Mouse (Mus musculus) intestine, postnatal 0 days (tissue): Measurements from ENCODE around the gene Crhbp. TPM values are rescaled to one million over a fixed set of nuclear protein-coding genes. Genes with fewer than 3 reads are reported as not detected.

Source experiments
- ATAC-seq: fragments of 200-750 bp; cut with Nextera tagmentation; 2 replicates; pipeline ENCODE4 v1.8.0; 2017; ENCODE audit warnings: mild to moderate bottlenecking, moderate TSS enrichment, moderate library complexity
- H3K27ac ChIP-seq: fragments of 300-500 bp; sonication (generic); 2 replicates; pipeline ENCODE4 v1.5.1; 2014; ENCODE audit warnings: mild to moderate bottlenecking, low read depth, low read length, moderate library complexity
- H3K27me3 ChIP-seq: fragments of 300-500 bp; sonication (generic); replicated peaks from 2 replicates; pipeline ENCODE4 v1.6.1; 2014; ENCODE audit warnings: low read length, mixed read lengths; ENCODE audit not compliant: control insufficient read depth, insufficient read depth
- H3K36me3 ChIP-seq: fragments of 300-500 bp; sonication (generic); 2 replicates; pipeline ENCODE4 v1.6.1; 2014; ENCODE audit warnings: mild to moderate bottlenecking, moderate library complexity; ENCODE audit not compliant: control insufficient read depth, insufficient read depth
- H3K4me1 ChIP-seq: fragments of 300-500 bp; sonication (generic); replicated peaks from 2 replicates; pipeline ENCODE4 v1.6.1; 2014; ENCODE audit warnings: antibody characterized with exemption, low read length, mixed read lengths; ENCODE audit not compliant: control insufficient read depth, insufficient read depth
- H3K4me2 ChIP-seq: fragments of 300-500 bp; sonication (generic); replicated peaks from 2 replicates; pipeline ENCODE4 v1.6.1; 2014; ENCODE audit warnings: low read depth, mild to moderate bottlenecking, moderate library complexity
- H3K4me3 ChIP-seq: fragments of 300-500 bp; sonication (generic); 2 replicates; pipeline ENCODE4 v1.5.1; 2014; ENCODE audit warnings: low read depth, low read length
- H3K9ac ChIP-seq: fragments of 300-500 bp; sonication (generic); 2 replicates; pipeline ENCODE4 v1.6.1; 2014; ENCODE audit warnings: mild to moderate bottlenecking, low read depth, low read length
- H3K9me3 ChIP-seq: fragments of 300-500 bp; sonication (generic); 2 replicates; pipeline ENCODE4 v1.6.1; 2016; ENCODE audit warnings: mixed run types; ENCODE audit not compliant: control insufficient read depth
- CTCF ChIP-seq: sonication (generic); IDR thresholded peaks from 2 replicates; pipeline ENCODE4 v1.5.1; 2016; ENCODE audit warnings: low read depth, mild to moderate bottlenecking, control low read depth, antibody characterized with exemption, moderate library complexity
- WGBS: fragments of 180-500 bp; shearing (Covaris S2); extraction: QIAGEN DNeasy Blood & Tissue Kit; methylation state at CpG from one replicate; pipeline ENCODE4 v1.1.7; 2014; 5-methylcytosine and 5-hydroxymethylcytosine counted together
- polyA plus RNA-seq: library from polyadenylated mRNA; unstranded; fragments of >200 nt; fragmentation: Nextera tagmentation; extraction: Ambion mirVana; gene quantifications from 2 replicates; pipeline ENCODE4 v1.2.1, GENCODE M21; 2015

The Crhbp gene
- polyA plus RNA-seq, 1 experiment from 2014 or later: not detected

- TF ChIP-seq CTCF: no peak
- H3K4me1 ChIP-seq: no peaks in the 10 kb centered on the region
- no peak for ATAC-seq
- H3K9ac ChIP-seq: no peak overlapping the region
- peak overlapping the region; percentile 67 for H3K4me2 ChIP-seq
- H3K36me3 ChIP-seq: no peaks in the 10 kb centered on the region
- no peak overlapping the region for H3K27ac ChIP-seq
- H3K4me3 ChIP-seq: peak overlapping the region; percentile 32; the same call in 1 of the 2 replicates
- H3K9me3 ChIP-seq: no peaks in the 10 kb centered on the region
- WGBS: 31% methylated on average over 7 of the region's 7 CpGs
- peaks cover 23% of the 10 kb centered on the region; the same call in 1 of the 2 replicates for H3K27me3 ChIP-seq
Measured at GRCm38 (mm10) chr13:95444291-95444690, 433 bp downstream of the Crhbp start.

GRCm38 (mm10) chr13:95443376-95444233 is 1.1 kb downstream of the Crhbp start:
- H3K9ac ChIP-seq: no peak overlapping the region
- peaks cover 23% of the 10 kb centered on the region; the same call in 1 of the 2 replicates for H3K27me3 ChIP-seq
- H3K36me3 ChIP-seq: no peaks in the 10 kb centered on the region
- no peaks in the 10 kb centered on the region for H3K4me1 ChIP-seq
- H3K27ac ChIP-seq: no peak overlapping the region
- peak overlapping the region; percentile 67 for H3K4me2 ChIP-seq
- TF ChIP-seq CTCF: peak; percentile 55
- no peak for ATAC-seq
- peak overlapping the region; percentile 32 for H3K4me3 ChIP-seq
- WGBS: 2% methylated on average over 45 of the region's 46 CpGs
- no peaks in the 10 kb centered on the region for H3K9me3 ChIP-seq

- H3K9me3 ChIP-seq: no peaks in the 10 kb centered on the region
- no peaks in the 10 kb centered on the region for H3K36me3 ChIP-seq
- H3K9ac ChIP-seq: no peak overlapping the region
- TF ChIP-seq CTCF: no peak
- no peak overlapping the region for H3K27ac ChIP-seq
- 35% methylated on average over 4 of the region's 4 CpGs for WGBS
- no peaks in the 10 kb centered on the region for H3K4me1 ChIP-seq
- ATAC-seq: no peak
- H3K4me3 ChIP-seq: peak overlapping the region; percentile 32; the same call in 1 of the 2 replicates
- H3K27me3 ChIP-seq: peaks cover 23% of the 10 kb centered on the region; the same call in 1 of the 2 replicates
- H3K4me2 ChIP-seq: peak overlapping the region; percentile 67
Measured at GRCm38 (mm10) chr13:95442901-95443300, 1.8 kb downstream of the Crhbp start.

GRCm38 (mm10) chr13:95439569-95439968 is 5.2 kb downstream of the Crhbp start:
- no peaks in the 10 kb centered on the region for H3K4me1 ChIP-seq
- H3K27me3 ChIP-seq: peaks cover 15% of the 10 kb centered on the region; the same call in 1 of the 2 replicates
- 65% methylated on average over 5 of the region's 5 CpGs for WGBS
- H3K4me3 ChIP-seq: no peak overlapping the region
- ATAC-seq: no peak
- TF ChIP-seq CTCF: no peak
- H3K9ac ChIP-seq: no peak overlapping the region
- H3K27ac ChIP-seq: no peak overlapping the region
- no peaks in the 10 kb centered on the region for H3K36me3 ChIP-seq
- no peaks in the 10 kb centered on the region for H3K9me3 ChIP-seq
- no peak overlapping the region for H3K4me2 ChIP-seq

GRCm38 (mm10) chr13:95431760-95432159 is 13.0 kb downstream of the Crhbp start:
- H3K27me3 ChIP-seq: no peaks in the 10 kb centered on the region
- no peaks in the 10 kb centered on the region for H3K36me3 ChIP-seq
- H3K4me1 ChIP-seq: no peaks in the 10 kb centered on the region
- H3K4me3 ChIP-seq: no peak overlapping the region
- H3K4me2 ChIP-seq: no peak overlapping the region
- no peak overlapping the region for H3K9ac ChIP-seq
- 78% methylated on average over 10 of the region's 10 CpGs for WGBS
- H3K9me3 ChIP-seq: no peaks in the 10 kb centered on the region
- no peak overlapping the region for H3K27ac ChIP-seq
- TF ChIP-seq CTCF: no peak
- ATAC-seq: no peak

- 92% methylated on average over 3 of the region's 3 CpGs for WGBS
- Histone ChIP-seq H3K9ac (no peak overlapping the region), H3K36me3 (no peaks in the 10 kb centered on the region), H3K4me1 (no peaks in the 10 kb centered on the region), H3K4me3 (no peak overlapping the region), H3K27ac (no peak overlapping the region), H3K4me2 (no peak overlapping the region), H3K27me3 (no peaks in the 10 kb centered on the region), H3K9me3 (no peaks in the 10 kb centered on the region)
- TF ChIP-seq CTCF: no peak
- ATAC-seq: no peak
Measured at GRCm38 (mm10) chr13:95427499-95427898, 17.2 kb downstream of the Crhbp start.
